In the genomic region with DNA sequence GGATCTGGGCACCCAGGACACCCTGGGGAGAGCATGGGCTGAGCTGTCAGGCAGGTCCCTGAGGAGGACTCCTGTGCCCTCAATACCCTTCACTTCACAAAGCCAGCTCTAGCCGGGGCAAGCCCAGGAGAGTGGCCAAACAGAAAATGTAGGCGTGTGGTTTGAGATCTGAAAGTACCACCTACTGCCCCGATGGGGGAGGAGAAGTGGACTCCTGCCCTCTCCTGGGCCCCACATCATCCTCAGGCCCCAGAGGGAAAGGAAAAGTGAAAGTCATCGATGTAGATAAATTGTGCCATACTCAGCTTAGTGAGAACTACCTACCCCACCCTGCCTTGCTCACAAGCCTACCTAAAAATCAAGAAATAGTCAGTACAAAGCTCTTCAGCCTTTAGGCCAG, we compare ENCODE assay signal across 8 mouse cellular contexts.
DNase-seq lines count a peak whose midpoint lies in the region; ATAC-seq and TF ChIP-seq lines count a peak whose summit lies in the region.

No protein-coding gene starts in this region.

- no peak overlapping the region for H3K4me2 ChIP-seq in forebrain, embryonic 11.5 days (ENCODE audit: low read depth, low read length, severe bottlenecking)
- H3K4me2 ChIP-seq in midbrain, embryonic 11.5 days = no peak overlapping the region
- no peak overlapping the region for H3K4me2 ChIP-seq in hindbrain, embryonic 13.5 days

- 70% methylated on average over 4 of the region's 4 CpGs for WGBS in forebrain, embryonic 11.5 days
- 73% methylated on average over 4 of the region's 4 CpGs for WGBS in midbrain, embryonic 11.5 days
- WGBS in hindbrain, embryonic 13.5 days = 65% methylated on average over 4 of the region's 4 CpGs

- H3K4me3 ChIP-seq in G1E (ENCODE audit: low read depth, low read length) = peak overlapping the region; percentile 14; the same call in 1 of the 2 replicates
- peak overlapping the region; percentile 80 for H3K4me3 ChIP-seq in megakaryocyte, embryonic 14.5 days (replicated peaks)
- H3K4me3 ChIP-seq in forebrain, embryonic 11.5 days (ENCODE audit: low read depth, low read length) = no peak overlapping the region
- H3K4me3 ChIP-seq in midbrain, embryonic 11.5 days (ENCODE audit: low read depth, low read length) = no peak overlapping the region
- H3K4me3 ChIP-seq in hindbrain, embryonic 13.5 days = no peak overlapping the region

- 0 out of 2 replicates have a peak, but pooled peaks have one; percentile 23 for ATAC-seq in G1E (ENCODE audit: extremely low read depth, insufficient number of reproducible peaks, low FRiP score, poor library complexity, severe bottlenecking)
- no peak for ATAC-seq in forebrain, embryonic 11.5 days (replicated peaks; ENCODE audit: low FRiP score)
- ATAC-seq in midbrain, embryonic 11.5 days (ENCODE audit: low FRiP score) = no peak
- ATAC-seq in hindbrain, embryonic 13.5 days (ENCODE audit: low FRiP score) = no peak

- TF ChIP-seq CTCF in G1E (IDR thresholded peaks at IDR 0.05; ENCODE audit: low read depth, low read length) = no peak

- no peaks in the 10 kb centered on the region; the same call in 1 of the 2 replicates for H3K9me3 ChIP-seq in G1E (replicated peaks)
- H3K9me3 ChIP-seq in megakaryocyte, embryonic 14.5 days = no peaks in the 10 kb centered on the region
- no peaks in the 10 kb centered on the region for H3K9me3 ChIP-seq in forebrain, embryonic 11.5 days (ENCODE audit: control insufficient read depth, low read length)
- no peaks in the 10 kb centered on the region for H3K9me3 ChIP-seq in midbrain, embryonic 11.5 days (ENCODE audit: control insufficient read depth, low read length)
- H3K9me3 ChIP-seq in hindbrain, embryonic 13.5 days = no peaks in the 10 kb centered on the region

- no peak overlapping the region for H3K27ac ChIP-seq in forebrain, embryonic 11.5 days (ENCODE audit: low read depth, low read length)
- H3K27ac ChIP-seq in midbrain, embryonic 11.5 days (ENCODE audit: low read depth, low read length) = no peak overlapping the region
- H3K27ac ChIP-seq in hindbrain, embryonic 13.5 days = no peak overlapping the region

- H3K36me3 ChIP-seq in G1E (replicated peaks) = no peaks in the 10 kb centered on the region
- no peaks in the 10 kb centered on the region for H3K36me3 ChIP-seq in megakaryocyte, embryonic 14.5 days (replicated peaks; ENCODE audit: low read length)
- no peaks in the 10 kb centered on the region for H3K36me3 ChIP-seq in forebrain, embryonic 11.5 days (ENCODE audit: control insufficient read depth, insufficient read depth, low read length)
- H3K36me3 ChIP-seq in midbrain, embryonic 11.5 days (ENCODE audit: control insufficient read depth, insufficient read depth, low read length) = no peaks in the 10 kb centered on the region
- no peaks in the 10 kb centered on the region for H3K36me3 ChIP-seq in hindbrain, embryonic 13.5 days

- DNase-seq in 3T3-L1 (ENCODE audit: low read depth, low spot score) (peak; percentile 61), G1E (ENCODE audit: low spot score) (no peak)
- DNase-seq in kidney, postnatal 14 days = peak; percentile 79
- DNase-seq in forebrain, embryonic 11.5 days (ENCODE audit: low spot score) = no peak
- no peak for DNase-seq in frontal cortex, adult 2 months (ENCODE audit: extremely low spot score in 1 of 2, low spot score in 1 of 2)
- DNase-seq in midbrain, embryonic 11.5 days (ENCODE audit: low spot score, missing footprints) = no peak

- H3K9ac ChIP-seq in forebrain, embryonic 11.5 days (ENCODE audit: low read length) = no peak overlapping the region
- H3K9ac ChIP-seq in midbrain, embryonic 11.5 days (ENCODE audit: low read length) = no peak overlapping the region
- no peak overlapping the region for H3K9ac ChIP-seq in hindbrain, embryonic 13.5 days

- H3K27me3 ChIP-seq in G1E (ENCODE audit: insufficient read depth, low read length) = peaks cover 31% of the 10 kb centered on the region
- peaks cover 12% of the 10 kb centered on the region for H3K27me3 ChIP-seq in megakaryocyte, embryonic 14.5 days (replicated peaks)
- H3K27me3 ChIP-seq in forebrain, embryonic 11.5 days (ENCODE audit: control insufficient read depth, insufficient read depth, low read length) = no peaks in the 10 kb centered on the region
- no peaks in the 10 kb centered on the region for H3K27me3 ChIP-seq in midbrain, embryonic 11.5 days (ENCODE audit: control insufficient read depth, insufficient read depth, low read length)
- H3K27me3 ChIP-seq in hindbrain, embryonic 13.5 days = peaks cover 17% of the 10 kb centered on the region; the same call in 1 of the 2 replicates

- peaks cover 8% of the 10 kb centered on the region for H3K4me1 ChIP-seq in G1E (ENCODE audit: insufficient read depth, low read depth, low read length)
- peaks cover 76% of the 10 kb centered on the region for H3K4me1 ChIP-seq in megakaryocyte, embryonic 14.5 days
- H3K4me1 ChIP-seq in forebrain, embryonic 11.5 days (replicated peaks; ENCODE audit: control insufficient read depth, insufficient read depth, low read length) = no peaks in the 10 kb centered on the region
- no peaks in the 10 kb centered on the region for H3K4me1 ChIP-seq in midbrain, embryonic 11.5 days (ENCODE audit: control insufficient read depth, insufficient read depth, low read length)
- no peaks in the 10 kb centered on the region for H3K4me1 ChIP-seq in hindbrain, embryonic 13.5 days (replicated peaks)

Comparison
In these comparisons a context has a peak if more than half of its experiments do, and no peak if none do; other contexts are left out.
1. DNase-seq: peak in 3T3-L1 (single experiment) and kidney, postnatal 14 days (single experiment); none in G1E (single experiment), forebrain, embryonic 11.5 days (single experiment), frontal cortex, adult 2 months (0 of 2) and midbrain, embryonic 11.5 days (single experiment).
2. H3K4me3 ChIP-seq: peak in G1E (single experiment) and megakaryocyte, embryonic 14.5 days (single experiment); none in forebrain, embryonic 11.5 days (single experiment), midbrain, embryonic 11.5 days (single experiment) and hindbrain, embryonic 13.5 days (single experiment).